Mouse (Mus musculus) fibroblast of lung, adult 2 months (primary cell): Measurements from ENCODE around the gene Corin.

Experiments
- DNase-seq: peaks from one replicate; pipeline ENCODE4 v3.0.0-alpha.2; 2011; ENCODE audit warnings: low read depth

Gene Corin

GRCm38 (mm10) chr5:72315282-72315681 lies 189.0 kb downstream of the Corin start:
- no peak for DNase-seq

DNA sequence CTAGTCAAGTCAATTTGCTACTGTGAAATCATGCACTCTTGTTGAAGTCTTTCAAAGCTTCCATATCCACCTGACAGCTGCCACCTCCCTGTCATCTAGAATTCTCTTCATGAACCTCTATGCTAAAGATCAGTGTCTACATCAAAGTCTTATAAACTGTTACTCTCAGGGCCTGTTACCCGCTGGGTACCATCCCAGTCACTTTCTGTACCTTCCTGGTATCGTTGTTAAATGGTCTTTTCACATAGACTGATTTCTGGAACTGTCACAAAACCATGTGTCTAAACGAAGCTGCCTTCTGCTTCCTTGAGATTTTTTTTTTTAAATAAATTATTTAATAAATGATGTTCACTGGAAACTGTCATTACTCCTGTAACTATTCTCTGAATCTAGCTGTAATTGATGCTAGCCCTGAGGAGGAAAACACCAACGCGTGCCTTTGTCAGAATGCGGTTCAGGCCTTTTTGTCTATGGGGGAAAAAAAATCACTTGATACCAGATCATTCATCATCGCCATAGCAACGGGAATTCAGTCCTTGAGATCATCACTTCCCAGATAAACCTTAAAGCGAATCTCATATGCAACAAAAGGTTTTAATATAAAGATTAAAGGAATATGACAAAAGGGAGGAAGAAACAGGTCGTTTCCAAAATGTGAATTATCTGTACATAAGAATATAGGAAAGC lies 205.7 kb downstream of the Corin start:
- DNase-seq, result no peak

DNA sequence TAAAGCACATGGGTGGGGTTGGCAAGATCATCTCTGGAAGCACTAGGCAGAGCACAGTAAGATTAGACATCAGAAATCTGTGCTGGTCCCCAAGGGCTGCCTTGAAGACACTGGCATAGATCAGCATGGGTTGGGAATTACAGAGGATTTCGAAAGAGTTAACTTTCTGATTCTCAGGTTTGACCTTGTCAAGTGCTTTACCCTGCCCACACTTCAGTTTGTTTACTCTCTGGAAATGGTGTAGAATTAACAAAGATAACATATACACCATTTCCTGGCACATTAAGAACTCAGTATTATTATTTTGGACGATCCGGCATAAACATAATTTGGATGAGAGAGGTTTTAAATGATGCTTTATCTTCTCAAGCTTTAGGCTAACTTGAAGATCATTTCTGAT lies 219.2 kb downstream of the Corin start:
- DNase-seq, result no peak

DNA sequence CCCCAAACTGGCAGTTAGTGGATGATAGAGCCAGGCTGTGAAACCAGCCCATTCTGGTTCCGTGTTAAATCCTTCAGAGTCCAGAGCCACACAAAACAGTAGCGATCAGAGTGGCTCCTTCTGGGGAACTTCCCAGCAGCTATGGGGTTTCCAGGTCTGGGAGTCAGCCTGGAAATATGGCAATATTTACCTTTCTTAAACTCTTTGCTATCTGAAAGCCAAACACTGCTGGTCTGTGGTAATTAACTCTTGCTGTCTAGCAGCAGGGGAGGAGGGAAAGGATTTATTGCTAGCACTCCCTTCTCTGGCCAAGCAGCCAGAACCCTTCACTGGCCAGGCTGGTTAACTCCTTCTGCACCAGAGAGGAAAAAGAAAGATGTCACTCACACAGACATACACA lies 221.4 kb downstream of the Corin start:
- DNase-seq, result no peak

GRCm38 (mm10) chr5:72269652-72270051 lies 234.6 kb downstream of the Corin start:
- no peak for DNase-seq

GRCm38 (mm10) chr5:72269204-72269603 lies 235.1 kb downstream of the Corin start:
- no peak for DNase-seq

DNA sequence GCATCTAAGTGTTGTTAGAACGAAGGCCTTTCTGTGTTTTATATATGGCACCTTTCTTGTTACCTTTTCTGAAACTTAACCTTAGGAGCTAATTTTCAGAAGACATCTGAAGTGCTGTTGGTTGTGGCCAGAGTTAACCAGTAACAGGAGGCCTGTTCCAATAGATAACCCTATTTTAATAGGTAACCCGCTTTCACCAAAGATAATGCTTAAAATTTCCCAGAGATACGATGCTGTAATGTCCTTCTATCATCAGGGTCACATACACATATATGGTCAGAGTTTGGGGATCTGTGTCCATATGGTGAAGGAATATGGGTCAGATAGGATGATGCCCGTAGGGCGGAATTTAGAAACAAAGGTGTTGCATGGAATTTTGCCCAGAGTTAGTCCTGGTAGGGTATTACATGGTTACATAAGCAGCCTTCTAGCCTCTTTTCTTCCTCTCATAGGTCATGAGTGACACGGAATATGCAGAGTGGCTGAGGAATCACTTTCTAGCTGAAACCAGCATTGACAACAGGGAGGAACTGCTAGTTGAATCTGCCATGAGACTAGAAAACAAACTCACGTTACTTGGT lies 237.2 kb downstream of the Corin start:
- DNase-seq, result no peak

DNA sequence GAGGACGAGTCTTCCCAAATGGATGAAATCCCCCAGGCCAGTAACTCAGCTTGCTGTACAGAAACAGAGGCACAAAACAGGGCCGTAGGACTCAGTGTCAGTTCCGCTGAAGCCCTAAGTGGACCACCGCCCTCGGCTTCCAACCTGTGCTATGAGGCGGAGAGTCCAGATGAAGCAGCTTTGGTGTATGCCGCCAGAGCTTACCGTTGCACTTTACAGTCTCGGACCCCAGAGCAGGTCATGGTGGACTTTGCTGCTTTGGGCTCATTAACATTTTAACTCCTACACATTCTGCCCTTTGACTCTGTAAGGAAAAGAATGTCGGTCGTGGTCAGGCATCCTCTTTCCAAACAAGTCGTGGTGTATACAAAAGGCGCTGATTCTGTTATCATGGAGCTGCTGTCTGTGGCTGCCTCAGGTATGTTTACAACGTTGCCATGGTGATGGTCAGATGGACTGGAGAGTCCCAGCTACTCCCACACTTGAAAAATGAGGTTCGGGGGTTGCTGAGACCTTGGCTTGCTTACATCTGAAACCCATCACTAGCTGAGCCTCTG lies 240.0 kb downstream of the Corin start:
- DNase-seq, result no peak

DNA sequence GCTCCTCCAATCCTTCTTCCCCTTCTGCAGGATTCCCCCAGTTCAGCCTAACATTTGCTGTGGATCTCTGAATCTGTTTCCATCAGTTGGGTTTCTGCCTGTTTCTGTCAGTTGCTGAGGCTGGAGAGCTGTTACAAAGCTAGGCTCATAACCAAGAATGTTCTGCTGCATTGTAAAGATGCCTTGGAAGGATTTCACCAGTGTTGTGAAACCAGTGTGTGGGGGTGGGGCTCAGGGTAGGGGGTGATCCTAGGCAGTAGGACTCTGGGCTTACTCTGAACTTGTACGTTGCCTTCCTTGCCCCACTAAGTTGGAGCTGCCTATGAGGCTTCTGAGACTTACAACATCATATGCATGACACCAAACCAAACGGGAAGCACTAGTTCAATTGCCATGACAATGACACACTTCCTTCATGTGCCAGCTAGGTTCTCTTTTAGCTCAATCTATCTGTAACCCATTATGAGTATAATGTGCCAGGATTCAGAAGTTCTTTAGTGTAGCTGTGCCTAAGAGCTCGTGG lies 242.4 kb downstream of the Corin start:
- no peak for DNase-seq

- no peak for DNase-seq
These were observed 245.0 kb downstream of the Corin start for GRCm38 (mm10) chr5:72259298-72259621.

GRCm38 (mm10) chr5:72258409-72259297 lies 245.6 kb downstream of the Corin start:
- DNase-seq, result no peak

DNA sequence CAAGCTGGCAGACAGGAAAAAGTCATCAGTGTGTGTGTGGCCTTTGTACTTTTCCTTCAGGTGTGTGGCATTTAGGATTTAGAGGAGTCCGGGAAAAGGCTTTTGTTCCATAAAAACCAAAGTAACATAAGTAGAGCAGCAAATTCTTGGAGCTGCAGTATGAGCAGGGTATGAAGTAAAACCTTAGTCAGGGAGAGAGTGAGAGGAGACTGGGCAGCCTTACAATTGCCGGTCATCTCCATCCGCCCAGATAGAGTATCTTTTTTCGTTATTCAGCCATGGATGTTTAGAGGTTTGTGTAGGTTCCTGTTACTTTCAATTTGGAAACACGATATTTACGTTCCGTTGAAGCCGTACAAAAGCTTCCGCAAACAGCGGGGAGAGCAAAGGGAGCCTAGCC lies 247.2 kb downstream of the Corin start:
- no peak for DNase-seq

- no peak for DNase-seq
These were observed 249.3 kb downstream of the Corin start for GRCm38 (mm10) chr5:72254958-72255357.

GRCm38 (mm10) chr5:72250180-72250579 lies 254.1 kb downstream of the Corin start:
- peak; percentile 59 for DNase-seq
